Mouse (Mus musculus): ENCODE data around the gene Uqcc1. TPM values are rescaled to one million over a fixed set of nuclear protein-coding genes. Genes with fewer than 3 reads are reported as not detected.

Uqcc1 gene
- polyA plus RNA-seq (2012; rRNA removed) = 31.7 and 36.7 TPM in 2 replicates

DNA sequence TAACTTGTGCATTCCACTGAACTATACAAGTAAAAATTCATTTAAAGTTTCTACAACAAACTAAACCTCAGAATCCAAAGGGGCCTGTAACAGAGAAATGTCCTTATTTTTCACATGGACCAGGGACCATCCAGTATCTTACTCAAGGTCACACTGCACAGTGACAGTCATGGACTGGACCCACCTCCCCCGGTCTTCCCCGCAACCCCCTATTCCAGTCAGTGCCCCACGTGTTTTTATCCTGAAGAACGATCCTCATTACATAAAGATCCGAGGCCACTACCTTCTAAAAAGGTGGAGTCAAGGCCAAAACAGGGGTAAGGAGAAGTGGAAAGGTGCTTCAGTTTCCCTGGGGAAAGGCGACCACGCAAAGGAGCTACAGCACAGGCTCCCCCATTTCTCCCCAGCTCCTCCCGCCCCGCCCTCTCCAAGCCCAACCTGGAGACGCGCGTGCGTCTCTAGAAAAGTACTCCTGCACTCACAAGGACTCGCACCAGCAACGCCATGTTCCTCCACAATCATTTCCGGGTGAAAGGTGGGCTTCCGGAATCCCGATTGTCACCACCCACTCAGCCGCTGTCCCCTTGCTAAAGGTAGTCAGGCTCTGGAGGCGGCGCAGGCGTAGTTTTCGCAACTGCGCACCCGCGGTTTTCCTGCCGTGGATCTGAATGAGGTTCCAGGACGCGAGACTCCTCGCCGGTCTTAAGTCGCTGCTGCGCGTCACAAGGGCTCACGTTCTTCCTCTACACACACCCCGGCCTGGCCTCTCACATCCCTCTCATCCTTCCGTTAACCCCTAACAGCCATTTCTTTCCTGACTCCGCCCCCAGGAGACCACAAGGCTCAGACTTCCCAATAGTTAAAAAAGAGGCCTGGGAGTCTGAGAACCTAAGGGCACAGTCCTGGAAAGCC, at the start of gene Uqcc1:
TSS of gene Uqcc1 (minus strand) at position 780 of the 912 bp plus-strand sequence.
- DNase-seq (ENCODE audit: low read depth) = no peak

- no peak for DNase-seq (ENCODE audit: low read depth)
Observed at GRCm38 (mm10) chr2:155979328-155979991, 49.4 kb upstream of the Uqcc1 start.

- no peak for DNase-seq (ENCODE audit: low read depth)
Observed at GRCm38 (mm10) chr2:155974087-155974731, 44.1 kb upstream of the Uqcc1 start.

DNA sequence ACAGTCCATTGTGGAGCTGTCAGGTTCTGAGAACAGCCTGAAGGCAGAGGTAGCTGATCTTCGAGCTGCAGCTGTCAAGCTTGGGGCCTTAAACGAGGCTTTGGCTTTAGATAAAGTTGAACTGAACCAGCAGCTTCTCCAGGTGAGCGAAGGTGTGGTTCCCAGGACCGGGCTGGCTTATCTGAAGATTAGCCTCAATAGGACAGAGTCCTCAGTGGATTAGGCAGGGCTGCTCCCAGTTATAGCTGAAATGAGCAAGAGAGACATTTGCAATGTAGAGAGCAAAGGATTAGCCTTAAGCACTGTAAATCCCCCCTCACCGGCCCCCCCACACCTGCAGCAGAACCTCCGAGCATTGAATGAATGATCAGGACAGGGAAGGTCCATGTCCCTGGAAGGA, 43.2 kb upstream of the Uqcc1 start:
- no peak for DNase-seq (ENCODE audit: low read depth)

GRCm38 (mm10) chr2:155962991-155963390, 32.9 kb upstream of the Uqcc1 start:
- no peak for DNase-seq (ENCODE audit: low read depth)

DNA sequence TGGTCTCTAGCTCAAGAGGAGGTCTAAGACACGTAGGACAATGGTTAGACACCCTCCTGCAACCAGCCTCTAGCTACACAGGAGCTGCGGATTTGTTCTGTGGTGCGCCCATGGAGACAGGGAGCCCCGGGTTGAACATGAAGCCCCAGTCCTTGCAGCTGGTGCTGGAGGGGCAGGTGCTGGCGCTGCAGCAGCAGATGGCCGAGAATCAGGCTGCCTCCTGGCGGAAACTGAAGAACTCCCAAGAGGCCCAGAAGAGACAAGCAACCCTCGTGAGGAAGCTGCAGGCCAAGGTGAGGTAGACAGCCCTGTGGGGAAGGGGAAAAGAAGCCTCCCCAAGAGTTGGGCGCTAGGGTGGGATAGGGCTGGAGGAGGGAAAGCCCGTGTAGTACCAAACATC, 31.8 kb upstream of the Uqcc1 start:
- DNase-seq (ENCODE audit: low read depth) = no peak

DNA sequence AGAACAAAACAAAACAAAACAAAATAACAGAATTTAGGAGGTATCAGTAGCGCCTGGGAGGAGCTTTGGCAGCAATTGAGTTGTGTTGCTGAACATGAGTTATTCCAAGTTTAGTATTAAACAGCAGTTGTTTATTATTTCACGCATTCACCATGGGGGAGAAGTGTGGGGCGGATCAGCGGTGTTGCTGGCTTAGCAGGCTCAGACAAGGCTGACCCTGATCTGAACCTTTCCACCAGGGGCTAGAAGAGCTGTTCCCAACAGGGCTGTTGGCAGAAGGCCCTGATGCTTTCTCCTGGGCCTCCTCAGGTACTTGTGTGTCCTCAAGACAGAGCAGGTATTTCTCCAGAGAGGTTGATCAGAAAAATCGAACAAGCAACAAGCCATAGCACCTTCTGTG, 29.9 kb upstream of the Uqcc1 start:
- no peak for DNase-seq (ENCODE audit: low read depth)

DNA sequence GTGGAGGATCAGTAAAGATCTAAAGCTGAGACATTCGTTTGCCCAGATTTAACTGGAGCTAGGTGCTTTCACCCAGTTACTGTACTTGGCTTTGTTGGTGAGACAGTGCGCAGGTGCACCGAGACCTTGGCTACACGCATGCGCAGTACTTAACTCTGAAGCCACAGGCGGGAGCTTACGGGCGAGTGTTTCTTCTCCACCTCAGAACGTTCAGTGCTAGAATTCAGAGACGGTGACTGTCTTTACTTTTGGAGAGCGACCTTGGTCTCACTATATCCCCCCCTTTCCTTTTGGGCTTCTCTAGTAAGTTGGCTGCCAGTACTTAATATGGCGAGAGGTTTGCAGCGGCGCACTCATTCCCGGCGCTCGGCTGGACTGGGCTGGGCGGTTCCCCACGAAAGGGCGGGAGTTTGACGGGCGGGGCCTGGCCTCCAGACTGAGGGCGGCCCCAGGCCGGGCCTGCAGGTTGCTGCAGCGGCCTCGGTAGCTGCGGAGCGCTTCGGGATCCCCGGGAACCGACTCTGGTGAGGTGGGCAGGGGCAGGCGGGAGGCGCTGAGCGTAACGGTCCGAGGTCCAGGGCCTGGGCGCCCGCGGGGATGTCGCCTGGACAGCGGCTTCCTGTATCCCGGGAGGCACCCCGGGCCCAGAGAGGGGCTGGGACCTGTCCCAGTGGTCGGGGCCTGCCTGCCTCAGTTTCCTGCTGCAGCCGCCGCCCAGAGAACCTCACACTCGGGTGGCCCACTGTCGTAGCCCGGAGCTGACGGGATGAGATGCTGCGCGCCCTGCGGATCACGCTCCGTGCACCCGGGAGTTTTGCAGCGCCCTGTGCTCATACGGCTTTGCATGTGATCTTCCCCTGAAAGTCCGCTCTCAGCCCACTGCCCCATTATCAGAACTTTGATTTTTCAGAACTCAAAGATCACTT, 26.3 kb upstream of the Uqcc1 start, which contains the start of gene Cep250:
TSS of gene Cep250 (plus strand) at position 325 of the 926 bp plus-strand sequence.
- no peak for DNase-seq (ENCODE audit: low read depth)

- DNase-seq (ENCODE audit: low read depth) = no peak
Observed at GRCm38 (mm10) chr2:155952006-155952405, 21.9 kb upstream of the Uqcc1 start.

DNA sequence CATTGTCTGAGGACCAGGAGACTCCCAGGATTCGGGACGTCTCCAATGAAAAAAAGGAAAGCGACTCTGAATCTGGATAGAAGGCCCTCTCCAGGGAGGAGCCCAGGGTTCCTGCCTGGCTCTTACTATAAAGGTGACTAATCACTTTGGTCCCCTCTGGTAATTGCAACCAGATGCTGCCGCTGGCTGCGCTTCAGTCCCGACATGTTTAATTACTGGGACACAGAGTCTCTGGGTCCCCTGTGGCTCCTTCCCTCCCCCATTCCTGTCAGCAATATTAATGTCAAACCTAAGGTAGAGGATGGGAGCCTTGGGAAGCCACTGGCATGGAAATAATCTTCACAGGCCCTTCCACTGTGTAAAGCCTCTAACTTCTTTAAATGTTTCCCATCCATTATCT, 19.3 kb upstream of the Uqcc1 start:
- DNase-seq (ENCODE audit: low read depth) = no peak

- DNase-seq (ENCODE audit: low read depth) = no peak
Observed at GRCm38 (mm10) chr2:155947390-155948002, 17.4 kb upstream of the Uqcc1 start.

GRCm38 (mm10) chr2:155946499-155946898, 16.4 kb upstream of the Uqcc1 start:
- DNase-seq (ENCODE audit: low read depth) = no peak

DNA sequence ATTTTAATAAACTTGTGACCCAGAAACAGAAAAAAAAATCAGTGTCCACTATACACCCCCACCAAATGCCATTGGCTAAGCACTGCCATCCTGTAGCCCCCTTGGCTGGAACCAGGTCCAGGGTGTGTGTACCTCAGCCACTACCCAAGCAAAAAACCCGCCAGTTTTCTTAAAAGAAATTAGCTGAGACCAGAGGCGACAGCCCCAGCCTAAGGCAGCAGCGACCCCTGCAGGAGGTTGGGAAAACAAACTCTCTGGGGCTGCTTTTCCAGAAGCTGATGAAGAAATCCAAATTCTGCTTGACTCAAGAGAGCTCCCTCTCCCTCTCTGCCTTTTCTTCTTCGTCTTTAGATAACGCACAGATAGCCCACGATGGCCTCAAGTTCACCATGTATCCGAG, 16.0 kb upstream of the Uqcc1 start:
- DNase-seq (ENCODE audit: low read depth) = no peak

DNA sequence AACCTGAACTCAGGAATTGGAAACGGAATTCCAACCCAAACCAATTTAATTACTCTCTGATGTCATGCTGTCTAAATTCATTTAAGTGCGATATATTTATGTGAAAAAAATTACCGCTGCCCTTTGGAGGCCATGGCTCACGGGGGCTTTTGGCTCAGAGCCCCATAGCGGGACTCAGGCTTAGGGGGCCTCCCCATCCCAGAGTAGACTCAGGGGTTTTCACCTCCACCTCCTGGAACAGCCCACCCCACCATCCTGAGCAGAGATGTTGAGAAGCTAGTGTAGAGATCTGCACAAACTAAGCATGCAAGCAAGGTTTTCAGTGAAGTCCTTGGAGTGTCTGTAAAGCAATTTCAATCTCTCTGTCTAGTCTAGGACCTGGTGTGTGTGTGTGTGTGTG, 15.5 kb upstream of the Uqcc1 start:
- DNase-seq (ENCODE audit: low read depth) = no peak

DNA sequence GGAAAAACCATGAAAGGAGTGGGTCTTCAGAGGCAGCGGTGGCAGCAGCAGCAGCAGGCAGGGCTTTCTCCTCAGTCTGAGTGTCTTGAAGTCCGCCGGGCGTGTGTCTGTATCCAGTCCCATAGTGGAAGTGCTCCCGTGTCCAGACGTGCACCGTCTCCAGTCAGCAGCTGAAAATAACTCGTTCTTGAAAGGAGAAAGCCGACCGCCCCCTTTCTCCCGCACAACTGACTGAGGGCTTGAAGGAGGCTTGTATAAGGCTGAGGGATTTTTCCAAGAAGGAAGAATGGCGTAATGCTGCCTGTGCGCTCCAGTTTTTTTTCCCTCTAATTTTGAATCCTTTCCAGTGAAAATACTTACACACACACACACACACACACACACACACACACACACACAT, 15.0 kb upstream of the Uqcc1 start, which contains the start of gene Gdf5:
TSS of gene Gdf5 (minus strand) at position 244 of the 400 bp plus-strand sequence.
- DNase-seq (ENCODE audit: low read depth) = no peak

GRCm38 (mm10) chr2:155944685-155945084, 14.6 kb upstream of the Uqcc1 start:
- DNase-seq (ENCODE audit: low read depth) = no peak

DNA sequence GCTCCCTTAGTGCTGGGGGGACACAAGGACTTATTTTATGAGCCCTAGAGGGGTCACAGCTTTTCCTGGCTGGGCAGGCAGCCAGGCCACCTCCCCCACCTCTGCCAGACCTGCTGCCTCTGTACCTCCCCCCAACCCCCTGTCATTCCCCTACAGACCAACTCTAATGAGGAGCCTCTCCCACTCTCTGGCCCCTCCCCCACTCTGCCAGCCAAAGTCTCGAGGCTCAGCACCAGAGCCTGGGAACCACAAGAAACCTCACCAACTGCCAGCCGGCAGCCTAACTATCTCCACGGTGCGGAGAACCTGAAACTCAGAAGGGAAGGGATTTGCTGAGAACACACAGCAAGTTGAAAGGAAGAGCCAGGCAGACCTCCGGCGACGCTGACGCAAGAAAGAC, 13.4 kb upstream of the Uqcc1 start:
- DNase-seq (ENCODE audit: low read depth) = no peak

GRCm38 (mm10) chr2:155941697-155942442, 11.8 kb upstream of the Uqcc1 start:
- DNase-seq (ENCODE audit: low read depth) = no peak

DNA sequence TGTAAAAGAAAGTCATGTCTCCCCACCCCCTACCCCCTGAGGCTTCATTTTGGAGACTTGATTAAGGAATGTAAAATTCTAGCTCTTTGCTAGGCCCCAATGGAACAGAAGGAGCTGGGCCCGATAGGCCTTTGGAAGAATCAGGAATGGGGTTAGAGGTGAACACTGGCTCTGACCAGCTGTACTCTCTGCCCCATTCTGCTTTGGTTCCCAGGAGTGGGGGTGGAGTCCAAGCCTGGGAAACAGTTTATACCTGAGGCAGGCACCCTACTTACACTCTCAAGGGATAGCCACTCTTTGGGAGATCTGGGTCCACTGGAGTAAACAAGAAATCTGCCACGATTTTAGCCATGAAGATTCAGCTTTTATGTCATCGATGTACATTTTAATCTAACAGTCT, 10.6 kb upstream of the Uqcc1 start, which contains the start of gene Gm15557:
TSS of gene Gm15557 (plus strand) at position 48 of the 400 bp plus-strand sequence.
- no peak for DNase-seq (ENCODE audit: low read depth)
